Mouse (Mus musculus) heart, adult 8-10 months (tissue): ENCODE measurements around the gene Zfp64. TPM values are rescaled to one million over a fixed set of nuclear protein-coding genes. Genes with fewer than 3 reads are reported as not detected.
"Not testable (repeated sequence)": the region's sequence is repeated elsewhere in the genome, so short reads cannot be mapped to it uniquely, and the experiment has no call there.

Experiments used
- DNase-seq: peaks from one replicate; pipeline ENCODE4 v3.0.0; 2022; ENCODE audit warnings: low spot score
- total RNA-seq, 4 experiments: library from RNA; stranded (reverse); gene quantifications; 2 replicates each; pipeline ENCODE4 v1.2.4; 2022

Zfp64 gene
- total RNA-seq, 4 experiments from 2014 or later, result 6.4 to 8.6 (median 7.9) TPM

- no peak for DNase-seq
Observed at GRCm38 (mm10) chr2:168895531-168895930, 59.9 kb downstream of the Zfp64 start.

- no peak for DNase-seq
Observed at GRCm38 (mm10) chr2:168894738-168895137, 60.6 kb downstream of the Zfp64 start.

- DNase-seq, result no peak
Observed at GRCm38 (mm10) chr2:168892057-168892456, 63.3 kb downstream of the Zfp64 start.

GRCm38 (mm10) chr2:168884641-168885040, 70.7 kb downstream of the Zfp64 start:
- DNase-seq, result no peak

- no peak for DNase-seq
Observed at GRCm38 (mm10) chr2:168882997-168883396, 72.4 kb downstream of the Zfp64 start.

- no peak for DNase-seq
Observed at GRCm38 (mm10) chr2:168881927-168882326, 73.5 kb downstream of the Zfp64 start.

GRCm38 (mm10) chr2:168879573-168879972, 75.8 kb downstream of the Zfp64 start:
- DNase-seq, result no peak

- no peak for DNase-seq
Observed at GRCm38 (mm10) chr2:168878708-168879107, 76.7 kb downstream of the Zfp64 start.

GRCm38 (mm10) chr2:168878158-168878557, 77.2 kb downstream of the Zfp64 start:
- no peak for DNase-seq

GRCm38 (mm10) chr2:168876631-168877030, 78.8 kb downstream of the Zfp64 start:
- DNase-seq, result no peak

- no peak for DNase-seq
Observed at GRCm38 (mm10) chr2:168874498-168874897, 80.9 kb downstream of the Zfp64 start.

- DNase-seq, result no peak
Observed at GRCm38 (mm10) chr2:168871767-168872511, 83.4 kb downstream of the Zfp64 start.

GRCm38 (mm10) chr2:168870480-168870879, 84.9 kb downstream of the Zfp64 start:
- no peak for DNase-seq

GRCm38 (mm10) chr2:168866942-168867341, 88.4 kb downstream of the Zfp64 start:
- DNase-seq, result no peak

- no peak for DNase-seq
Observed at GRCm38 (mm10) chr2:168866436-168866835, 89.0 kb downstream of the Zfp64 start.

- no peak for DNase-seq
Observed at GRCm38 (mm10) chr2:168864905-168865304, 90.5 kb downstream of the Zfp64 start.

GRCm38 (mm10) chr2:168862694-168863093, 92.7 kb downstream of the Zfp64 start:
- no peak for DNase-seq

GRCm38 (mm10) chr2:168860922-168861740, 94.3 kb downstream of the Zfp64 start:
- no peak for DNase-seq

- DNase-seq, result no peak
Observed at GRCm38 (mm10) chr2:168860032-168860691, 95.2 kb downstream of the Zfp64 start.

GRCm38 (mm10) chr2:168856638-168857037, 98.7 kb downstream of the Zfp64 start:
- no peak for DNase-seq

GRCm38 (mm10) chr2:168854777-168855176, 100.6 kb downstream of the Zfp64 start:
- DNase-seq, result no peak

GRCm38 (mm10) chr2:168853869-168854268, 101.5 kb downstream of the Zfp64 start:
- DNase-seq, result not testable (repeated sequence)
